In genomic region chr7:57647345-57647744, GRCm38 (mm10) we compare ENCODE assay signal across 22 mouse cellular contexts.
"Had no signal": no experiment of that assay in that cellular context is flagged by ENCODE, and none has a peak within 500 bp of the region (broad histone marks: within the 10 kb centered on the region; RNA-seq: fewer than 3 reads in every experiment).

No protein-coding gene starts in this region.

- H3K9me3 ChIP-seq: heart, embryonic 10.5 days; heart, embryonic 12.5 days; hindbrain, embryonic 13.5 days; hindbrain, embryonic 15.5 days; intestine, embryonic 15.5 days; limb, embryonic 13.5 days; limb, embryonic 15.5 days; liver, embryonic 12.5 days had no signal

- H3K4me1 ChIP-seq: heart, embryonic 10.5 days; heart, embryonic 12.5 days; hindbrain, embryonic 13.5 days; hindbrain, embryonic 15.5 days; intestine, embryonic 15.5 days; limb, embryonic 13.5 days; limb, embryonic 15.5 days; liver, embryonic 12.5 days had no signal

- H3K27ac ChIP-seq: gastrocnemius, adult 2 months; heart, embryonic 10.5 days; hindbrain, embryonic 13.5 days; hindbrain, embryonic 15.5 days; intestine, embryonic 15.5 days; kidney, postnatal 0 days; limb, embryonic 13.5 days; limb, embryonic 15.5 days; liver, embryonic 12.5 days; liver, embryonic 14.5 days had no signal

- H3K4me2 ChIP-seq: heart, embryonic 12.5 days; hindbrain, embryonic 13.5 days; hindbrain, embryonic 15.5 days; intestine, embryonic 15.5 days; limb, embryonic 13.5 days; limb, embryonic 15.5 days; liver, embryonic 12.5 days had no signal

- H3K9ac ChIP-seq: heart, embryonic 12.5 days; hindbrain, embryonic 13.5 days; hindbrain, embryonic 15.5 days; intestine, embryonic 15.5 days; limb, embryonic 13.5 days; limb, embryonic 15.5 days; liver, embryonic 12.5 days; liver, embryonic 14.5 days had no signal

- DNase-seq: gastrocnemius, adult 2 months; gastrocnemius, postnatal 10 days; gastrocnemius, postnatal 25 days; heart, adult 18-20 months; heart, postnatal 10 days; heart, postnatal 4 days; kidney, adult 18-20 months; kidney, adult 8-10 months; kidney, postnatal 14 days; kidney, postnatal 36 days had no signal

- ATAC-seq: inflammation-experienced regulatory T-cells, adult 6 months; intestine, embryonic 15.5 days; intestine, postnatal 0 days; liver, embryonic 12.5 days had no signal

- H3K36me3 ChIP-seq: heart, embryonic 10.5 days; heart, embryonic 12.5 days; hindbrain, embryonic 13.5 days; hindbrain, embryonic 15.5 days; intestine, embryonic 15.5 days; limb, embryonic 13.5 days; limb, embryonic 15.5 days; liver, embryonic 12.5 days had no signal

- H3K4me3 ChIP-seq: gastrocnemius, adult 2 months; heart, embryonic 10.5 days; heart, embryonic 12.5 days; hindbrain, embryonic 13.5 days; hindbrain, embryonic 15.5 days; intestine, embryonic 15.5 days; limb, embryonic 13.5 days; limb, embryonic 15.5 days; liver, embryonic 12.5 days had no signal

- H3K27me3 ChIP-seq: heart, embryonic 12.5 days; hindbrain, embryonic 13.5 days; hindbrain, embryonic 15.5 days; intestine, embryonic 15.5 days; limb, embryonic 13.5 days; limb, embryonic 15.5 days; liver, embryonic 12.5 days had no signal
